Mouse (Mus musculus) kidney, embryonic 16.5 days (tissue): ENCODE results near the gene Krt84. TPM values are rescaled to one million over a fixed set of nuclear protein-coding genes. Genes with fewer than 3 reads are reported as not detected.
"Not testable (repeated sequence)": the region's sequence is repeated elsewhere in the genome, so short reads cannot be mapped to it uniquely, and the experiment has no call there.

Experiments used
- ATAC-seq: fragments of 200-750 bp; cut with Nextera tagmentation; 2 replicates; pipeline ENCODE4 v1.8.0; 2017; ENCODE audit warnings: moderate TSS enrichment; ENCODE audit not compliant: low FRiP score, low TSS enrichment
- H3K27ac ChIP-seq: fragments of 300-500 bp; sonication (generic); 2 replicates; pipeline ENCODE4 v1.5.1; 2014; ENCODE audit warnings: low read length
- H3K27me3 ChIP-seq: fragments of 300-500 bp; sonication (generic); 2 replicates; pipeline ENCODE4 v1.6.1; 2014; ENCODE audit warnings: low read length, control low read depth, mixed read lengths; ENCODE audit not compliant: insufficient read depth
- H3K36me3 ChIP-seq: fragments of 300-500 bp; sonication (generic); 2 replicates; pipeline ENCODE4 v1.6.1; 2014; ENCODE audit warnings: low read length, control low read depth, mixed read lengths; ENCODE audit not compliant: insufficient read depth
- H3K4me1 ChIP-seq: fragments of 300-500 bp; sonication (generic); 2 replicates; pipeline ENCODE4 v1.6.1; 2014; ENCODE audit warnings: low read length, control low read depth, mixed read lengths; ENCODE audit not compliant: insufficient read depth
- H3K4me2 ChIP-seq: fragments of 300-500 bp; sonication (generic); replicated peaks from 2 replicates; pipeline ENCODE4 v1.6.1; 2014; ENCODE audit warnings: low read depth, low read length
- H3K4me3 ChIP-seq: fragments of 300-500 bp; sonication (generic); 2 replicates; pipeline ENCODE4 v1.5.1; 2014; ENCODE audit warnings: mild to moderate bottlenecking, low read length
- H3K9ac ChIP-seq: fragments of 300-500 bp; sonication (generic); replicated peaks from 2 replicates; pipeline ENCODE4 v1.6.1; 2014; ENCODE audit warnings: low read length
- H3K9me3 ChIP-seq: fragments of 300-500 bp; sonication (generic); 2 replicates; pipeline ENCODE4 v1.6.1; 2016; ENCODE audit warnings: low read length, control low read depth
- whole genome bisulfite sequencing: fragments of 180-500 bp; shearing (Covaris S2); extraction: QIAGEN DNeasy Blood & Tissue Kit; methylation state at CpG from one replicate; pipeline ENCODE4 v1.1.7; 2014; 5-methylcytosine and 5-hydroxymethylcytosine counted together
- polyA plus RNA-seq: library from polyadenylated mRNA; unstranded; fragments of >200 nt; fragmentation: Nextera tagmentation; extraction: Ambion mirVana; gene quantifications from 2 replicates; pipeline ENCODE4 v1.2.1, GENCODE M21; 2015

Krt84 gene
- polyA plus RNA-seq, 1 experiment from 2014 or later: not detected

- H3K27ac ChIP-seq: no peak overlapping the region
- H3K27me3 ChIP-seq: no peaks in the 10 kb centered on the region
- H3K4me2 ChIP-seq: no peak overlapping the region
- H3K36me3 ChIP-seq: no peaks in the 10 kb centered on the region
- no peaks in the 10 kb centered on the region for H3K9me3 ChIP-seq
- H3K4me1 ChIP-seq: 0 out of 2 replicates have a peak, but pooled peaks cover 4% of the 10 kb centered on the region
- ATAC-seq: no peak
- H3K4me3 ChIP-seq: no peak overlapping the region
- H3K9ac ChIP-seq: no peak overlapping the region
- 62% methylated on average over 3 of the region's 3 CpGs for WGBS
Observed at GRCm38 (mm10) chr15:101544478-101544877, 11.9 kb upstream of the Krt84 start.

GRCm38 (mm10) chr15:101542543-101542942 lies 9.9 kb upstream of the Krt84 start:
- no peak overlapping the region for H3K27ac ChIP-seq
- H3K4me1 ChIP-seq: peaks cover 10% of the 10 kb centered on the region; the same call in 1 of the 2 replicates
- H3K27me3 ChIP-seq: no peaks in the 10 kb centered on the region
- no peaks in the 10 kb centered on the region for H3K36me3 ChIP-seq
- H3K9ac ChIP-seq: no peak overlapping the region
- H3K4me2 ChIP-seq: no peak overlapping the region
- 70% methylated on average over 9 of the region's 9 CpGs for WGBS
- no peak overlapping the region for H3K4me3 ChIP-seq
- no peaks in the 10 kb centered on the region for H3K9me3 ChIP-seq
- ATAC-seq: no peak

GRCm38 (mm10) chr15:101538580-101538900 lies 5.9 kb upstream of the Krt84 start:
- Histone ChIP-seq H3K9me3 (no peaks in the 10 kb centered on the region), H3K36me3 (no peaks in the 10 kb centered on the region), H3K4me2 (no peak overlapping the region), H3K4me1 (peaks cover 18% of the 10 kb centered on the region; the same call in 1 of the 2 replicates), H3K27me3 (no peaks in the 10 kb centered on the region), H3K4me3 (no peak overlapping the region), H3K9ac (no peak overlapping the region), H3K27ac (no peak overlapping the region)
- WGBS: 31% methylated on average over 4 of the region's 4 CpGs
- no peak for ATAC-seq

- no peak overlapping the region for H3K9ac ChIP-seq
- no peak overlapping the region for H3K4me2 ChIP-seq
- no peaks in the 10 kb centered on the region for H3K27me3 ChIP-seq
- 31% methylated on average over 7 of the region's 7 CpGs for WGBS
- no peak for ATAC-seq
- no peak overlapping the region for H3K27ac ChIP-seq
- H3K4me1 ChIP-seq: peaks cover 18% of the 10 kb centered on the region; the same call in 1 of the 2 replicates
- H3K36me3 ChIP-seq: no peaks in the 10 kb centered on the region
- H3K4me3 ChIP-seq: no peak overlapping the region
- no peaks in the 10 kb centered on the region for H3K9me3 ChIP-seq
Observed at GRCm38 (mm10) chr15:101537864-101538579, 5.4 kb upstream of the Krt84 start.

- Histone ChIP-seq H3K36me3 (no peaks in the 10 kb centered on the region), H3K27me3 (no peaks in the 10 kb centered on the region), H3K4me2 (no peak overlapping the region), H3K9ac (no peak overlapping the region), H3K27ac (no peak overlapping the region), H3K4me1 (peaks cover 14% of the 10 kb centered on the region; the same call in 1 of the 2 replicates), H3K9me3 (no peaks in the 10 kb centered on the region), H3K4me3 (no peak overlapping the region)
- 34% methylated on average over 9 of the region's 9 CpGs for WGBS
- ATAC-seq: peak; percentile 79
Observed at GRCm38 (mm10) chr15:101536054-101536850, 3.6 kb upstream of the Krt84 start.

- Histone ChIP-seq H3K4me2 (no peak overlapping the region), H3K27ac (no peak overlapping the region), H3K4me1 (no peaks in the 10 kb centered on the region), H3K9ac (no peak overlapping the region), H3K9me3 (no peaks in the 10 kb centered on the region), H3K27me3 (no peaks in the 10 kb centered on the region), H3K4me3 (no peak overlapping the region), H3K36me3 (no peaks in the 10 kb centered on the region)
- WGBS: 69% methylated on average over 4 of the region's 4 CpGs
- ATAC-seq: no peak
Observed at GRCm38 (mm10) chr15:101522556-101523232, 9.9 kb downstream of the Krt84 start.

GRCm38 (mm10) chr15:101519792-101520191 lies 12.8 kb downstream of the Krt84 start:
- 0 out of 2 replicates have a peak, but pooled peaks cover 3% of the 10 kb centered on the region for H3K9me3 ChIP-seq
- no peak overlapping the region for H3K9ac ChIP-seq
- no peak overlapping the region for H3K4me2 ChIP-seq
- no peak for ATAC-seq
- no peaks in the 10 kb centered on the region for H3K27me3 ChIP-seq
- H3K4me1 ChIP-seq: no peaks in the 10 kb centered on the region
- 18% methylated on average over 2 of the region's 2 CpGs for WGBS
- H3K4me3 ChIP-seq: no peak overlapping the region
- no peak overlapping the region for H3K27ac ChIP-seq
- H3K36me3 ChIP-seq: no peaks in the 10 kb centered on the region

- H3K4me3 ChIP-seq, H3K4me2 ChIP-seq, H3K9ac ChIP-seq, H3K4me1 ChIP-seq, ATAC-seq, H3K9me3 ChIP-seq, H3K27me3 ChIP-seq, H3K27ac ChIP-seq, H3K36me3 ChIP-seq: not testable (repeated sequence)
- WGBS: 53% methylated on average over 2 of the region's 2 CpGs
Observed at GRCm38 (mm10) chr15:101517161-101517560, 15.5 kb downstream of the Krt84 start, which contains the start of gene Gm49425. Gm49425 (minus strand) TSS chr15:101517261.

- Histone ChIP-seq H3K27ac (no peak overlapping the region), H3K4me1 (peaks cover 8% of the 10 kb centered on the region), H3K27me3 (no peaks in the 10 kb centered on the region), H3K4me2 (no peak overlapping the region), H3K9ac (no peak overlapping the region), H3K9me3 (no peaks in the 10 kb centered on the region), H3K36me3 (no peaks in the 10 kb centered on the region), H3K4me3 (no peak overlapping the region)
- WGBS: 40% methylated on average over 9 of the region's 9 CpGs
- peak; percentile 54; the same call in 1 of the 2 replicates for ATAC-seq
Observed at GRCm38 (mm10) chr15:101508247-101508646, 24.4 kb downstream of the Krt84 start.
